26 mouse cellular contexts compared by ENCODE assay signal in the genomic region with DNA sequence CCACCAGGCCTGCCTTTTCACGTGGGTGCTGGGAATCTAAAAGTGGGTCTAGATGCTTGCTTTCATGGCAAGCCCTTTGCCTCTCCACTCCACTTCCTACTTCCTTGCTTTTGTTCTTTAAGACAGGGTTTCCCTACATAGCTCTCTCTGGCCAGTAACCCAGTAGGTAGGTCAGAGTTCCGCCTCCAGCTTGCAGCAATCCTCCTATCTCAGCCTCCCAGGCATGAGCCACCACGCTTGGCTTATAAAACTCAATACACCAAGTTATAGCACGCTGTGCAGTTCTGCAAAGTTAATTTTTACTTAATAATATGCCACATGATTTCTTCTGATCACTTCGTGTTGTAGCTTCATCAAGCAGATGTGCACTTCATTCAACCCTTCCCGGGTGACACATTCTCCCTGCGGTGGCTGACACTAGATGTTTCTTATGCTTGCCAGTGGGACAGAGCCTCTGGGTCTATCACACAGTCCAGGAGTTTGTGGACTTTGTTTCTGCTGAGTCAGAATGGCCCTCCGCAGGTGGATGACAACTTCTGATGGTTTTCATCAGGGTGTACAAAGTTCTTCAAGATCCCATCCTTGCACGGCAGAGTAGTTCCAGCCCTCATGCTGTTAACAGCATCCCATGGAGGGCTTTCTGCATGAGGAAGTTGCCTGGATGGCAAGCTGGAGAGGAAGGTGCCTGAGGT. TPM values are rescaled to one million over a fixed set of nuclear protein-coding genes. Genes with fewer than 3 reads are reported as not detected.
DNase-seq lines count a peak whose midpoint lies in the region; ATAC-seq lines count a peak whose summit lies in the region.
"Had no signal": no experiment of that assay in that cellular context is flagged by ENCODE, and none has a peak within 500 bp of the region (broad histone marks: within the 10 kb centered on the region; RNA-seq: fewer than 3 reads in every experiment).

No protein-coding gene starts in this region.

- H3K4me2 ChIP-seq in kidney, embryonic 14.5 days (replicated peaks; ENCODE audit: low read depth, low read length) = no peak overlapping the region
- no peak overlapping the region for H3K4me2 ChIP-seq in intestine, embryonic 15.5 days (replicated peaks)
- H3K4me2 ChIP-seq: embryonic facial prominence, embryonic 12.5 days; hindbrain, embryonic 15.5 days; limb, embryonic 12.5 days; midbrain, embryonic 11.5 days had no signal

- no peak overlapping the region for H3K27ac ChIP-seq in kidney, embryonic 14.5 days (ENCODE audit: low read depth, low read length)
- H3K27ac ChIP-seq in intestine, embryonic 15.5 days = no peak overlapping the region
- H3K27ac ChIP-seq: embryonic facial prominence, embryonic 12.5 days; hindbrain, embryonic 15.5 days; layer of hippocampus, adult 2 months; left cerebral cortex, adult 2 months; limb, embryonic 12.5 days had no signal

- ATAC-seq in kidney, embryonic 14.5 days (ENCODE audit: low FRiP score, low TSS enrichment) = no peak
- ATAC-seq in intestine, embryonic 15.5 days = peak; percentile 76
- ATAC-seq: CD4-positive, CD25-positive, alpha-beta regulatory T cell, adult 4 months; forebrain, embryonic 16.5 days; inflammation-experienced regulatory T-cells, adult 6 months had no signal

- H3K9ac ChIP-seq in kidney, embryonic 14.5 days (ENCODE audit: low read depth, low read length) = no peak overlapping the region
- no peak overlapping the region for H3K9ac ChIP-seq in intestine, embryonic 15.5 days
- H3K9ac ChIP-seq: embryonic facial prominence, embryonic 12.5 days; hindbrain, embryonic 15.5 days; limb, embryonic 12.5 days had no signal

- WGBS in kidney, embryonic 14.5 days = 84% methylated on average over 9 of the region's 9 CpGs
- WGBS in intestine, embryonic 15.5 days = 83% methylated on average over 9 of the region's 9 CpGs

- H3K4me1 ChIP-seq in kidney, embryonic 14.5 days (ENCODE audit: control insufficient read depth, insufficient read depth, low read length) = no peaks in the 10 kb centered on the region
- 0 out of 2 replicates have a peak, but pooled peaks cover 3% of the 10 kb centered on the region for H3K4me1 ChIP-seq in intestine, embryonic 15.5 days (replicated peaks)
- H3K4me1 ChIP-seq: hindbrain, embryonic 15.5 days; limb, embryonic 12.5 days had no signal

- H3K9me3 ChIP-seq in kidney, embryonic 14.5 days (ENCODE audit: control insufficient read depth, low read length) = no peaks in the 10 kb centered on the region
- H3K9me3 ChIP-seq in intestine, embryonic 15.5 days = no peaks in the 10 kb centered on the region
- H3K9me3 ChIP-seq: embryonic facial prominence, embryonic 12.5 days; hindbrain, embryonic 15.5 days; limb, embryonic 12.5 days had no signal

- DNase-seq in kidney, adult 11 months = peak; percentile 47
- peak; percentile 45 to 66 for DNase-seq in kidney, adult 8-10 months
- peak; percentile 36 to 63 for DNase-seq in kidney, postnatal 25 days
- DNase-seq in frontal cortex, postnatal 36 days (ENCODE audit: low spot score in 2 of 2) = no peak
- no peak for DNase-seq in ovary, postnatal 10 days (ENCODE audit: low spot score)
- DNase-seq: adrenal gland, adult 8-10 months; cerebellum, adult 8-10 months; cerebellum, postnatal 36 days; embryo, embryonic 11 days; gastrocnemius, postnatal 10 days; heart, postnatal 36 days; lung, postnatal 36 days; right cerebral cortex, postnatal 4 days; thymus, adult 2 months; thymus, postnatal 36 days had no signal

- no peaks in the 10 kb centered on the region for H3K27me3 ChIP-seq in kidney, embryonic 14.5 days (ENCODE audit: control insufficient read depth, insufficient read depth, low read length)
- no peaks in the 10 kb centered on the region for H3K27me3 ChIP-seq in intestine, embryonic 15.5 days (replicated peaks)
- H3K27me3 ChIP-seq: embryonic facial prominence, embryonic 12.5 days; hindbrain, embryonic 15.5 days; limb, embryonic 12.5 days had no signal

- H3K36me3 ChIP-seq in kidney, embryonic 14.5 days (ENCODE audit: control insufficient read depth, insufficient read depth, low read length) = no peaks in the 10 kb centered on the region
- H3K36me3 ChIP-seq in intestine, embryonic 15.5 days = no peaks in the 10 kb centered on the region
- H3K36me3 ChIP-seq: embryonic facial prominence, embryonic 12.5 days; hindbrain, embryonic 15.5 days; limb, embryonic 12.5 days had no signal

- H3K4me3 ChIP-seq in kidney, embryonic 14.5 days (ENCODE audit: low read length) = no peak overlapping the region
- H3K4me3 ChIP-seq in intestine, embryonic 15.5 days (replicated peaks) = no peak overlapping the region
- H3K4me3 ChIP-seq: embryonic facial prominence, embryonic 12.5 days; hindbrain, embryonic 15.5 days; layer of hippocampus, adult 2 months; left cerebral cortex, adult 2 months; limb, embryonic 12.5 days had no signal

RNA-seq across cellular contexts. Expression of gene Lysmd4, which starts 16.5 kb away (rescaled TPM):
- 9.4 and 12.7 TPM in 2 replicates for polyA plus RNA-seq in kidney, embryonic 14.5 days (2014; fragmentation: Nextera tagmentation; extraction: Ambion mirVana)
- polyA plus RNA-seq in intestine, embryonic 15.5 days (2015; fragmentation: Nextera tagmentation; extraction: Ambion mirVana) = 11.1 and 12.5 TPM in 2 replicates

Comparison
In these comparisons a context has a peak if more than half of its experiments do, and no peak if none do; other contexts are left out.
1. DNase-seq: peak in kidney, adult 11 months (single experiment), kidney, adult 8-10 months (2 of 2) and kidney, postnatal 25 days (2 of 2); none in frontal cortex, postnatal 36 days (0 of 2) and ovary, postnatal 10 days (single experiment).